Mouse (Mus musculus) limb, embryonic 10.5 days (tissue): Measurements from ENCODE around the gene Inip. TPM values are rescaled to one million over a fixed set of nuclear protein-coding genes. Genes with fewer than 3 reads are reported as not detected.

Experiments
- DNase-seq: peaks from one replicate; pipeline ENCODE4 v3.0.0-alpha.2; 2017; ENCODE audit warnings: low spot score
- H3K27ac ChIP-seq: fragments of 300-500 bp; sonication (generic); 2 replicates; pipeline ENCODE4 v1.5.1; 2016; ENCODE audit warnings: mild to moderate bottlenecking
- H3K27me3 ChIP-seq: fragments of 300-500 bp; sonication (generic); 2 replicates; pipeline ENCODE4 v1.6.1; 2016; ENCODE audit warnings: low read depth, mild to moderate bottlenecking; ENCODE audit not compliant: poor library complexity, severe bottlenecking
- H3K36me3 ChIP-seq: fragments of 300-500 bp; sonication (generic); 2 replicates; pipeline ENCODE4 v1.6.1; 2016; ENCODE audit warnings: mild to moderate bottlenecking, moderate library complexity
- H3K4me1 ChIP-seq: fragments of 300-500 bp; sonication (generic); 2 replicates; pipeline ENCODE4 v1.6.1; 2016
- H3K4me3 ChIP-seq: fragments of 300-500 bp; sonication (generic); 2 replicates; pipeline ENCODE4 v1.5.1; 2016; ENCODE audit warnings: mild to moderate bottlenecking, moderate library complexity
- H3K9me3 ChIP-seq: fragments of 300-500 bp; sonication (generic); replicated peaks from 2 replicates; pipeline ENCODE4 v1.6.1; 2016; ENCODE audit warnings: mild to moderate bottlenecking
- WGBS: fragments of 180-500 bp; shearing (Covaris S2); methylation state at CpG from one replicate; pipeline ENCODE4 v1.1.7; 2016; 5-methylcytosine and 5-hydroxymethylcytosine counted together
- polyA plus RNA-seq: library from polyadenylated mRNA; unstranded; fragments of >200 nt; fragmentation: Nextera tagmentation; extraction: Ambion mirVana; gene quantifications from 2 replicates; pipeline ENCODE4 v1.2.1, GENCODE M21; 2016

Inip gene
- polyA plus RNA-seq, 1 experiment from 2014 or later: 88.9 TPM

DNA sequence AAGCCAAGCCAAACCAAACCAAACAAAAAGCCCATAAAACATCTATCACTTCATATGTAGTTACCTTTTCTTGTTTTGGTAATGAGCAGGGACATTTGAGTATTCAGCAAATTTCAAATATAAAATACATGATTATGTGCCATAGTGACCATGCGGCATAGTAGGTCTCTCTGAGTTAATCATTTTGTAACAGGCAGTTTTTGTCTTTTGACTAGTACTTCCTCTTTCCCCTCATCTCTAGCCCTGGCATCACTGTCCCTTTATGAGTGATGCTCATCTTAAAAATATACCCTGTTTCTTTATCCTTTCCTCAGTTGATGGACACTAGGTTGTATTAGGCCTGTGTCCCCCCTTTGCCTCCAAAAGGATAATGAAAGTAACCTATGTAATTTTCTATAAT, 20.1 kb upstream of the Inip start:
- no peak overlapping the region for H3K27ac ChIP-seq
- H3K9me3 ChIP-seq: no peaks in the 10 kb centered on the region
- peaks cover 13% of the 10 kb centered on the region for H3K4me1 ChIP-seq
- WGBS: 95% methylated on average over 1 of the region's 1 CpGs
- no peaks in the 10 kb centered on the region for H3K27me3 ChIP-seq
- H3K36me3 ChIP-seq: no peaks in the 10 kb centered on the region
- no peak for DNase-seq
- no peak overlapping the region for H3K4me3 ChIP-seq

DNA sequence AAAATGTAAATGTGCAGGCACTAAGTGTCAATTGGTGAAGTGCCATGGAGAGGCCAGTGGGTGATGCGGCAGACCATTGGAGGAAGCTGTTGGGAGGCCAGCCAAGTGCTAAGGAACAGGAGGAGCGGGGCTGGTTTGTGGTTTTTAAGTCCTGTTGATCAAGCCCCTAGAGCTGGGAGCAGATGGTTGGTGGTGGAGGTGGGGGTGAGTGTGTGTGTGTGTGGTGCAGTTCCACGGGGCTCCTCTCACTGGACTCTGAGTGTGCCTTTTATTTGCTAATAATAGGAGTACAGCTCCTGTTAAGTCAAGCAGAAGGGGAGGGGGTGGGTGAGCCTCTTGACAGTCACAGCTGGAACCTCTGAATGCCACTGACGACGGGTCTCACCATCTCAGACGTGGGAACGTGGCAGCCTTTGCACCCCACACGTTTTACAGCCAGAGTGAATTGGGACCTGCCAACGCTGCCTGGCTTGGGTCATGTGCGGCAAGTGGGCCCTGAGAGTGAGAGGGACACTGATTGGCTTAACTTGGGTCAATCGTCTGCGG, 18.2 kb upstream of the Inip start:
- WGBS: 70% methylated on average over 12 of the region's 12 CpGs
- H3K4me3 ChIP-seq: no peak overlapping the region
- no peak for DNase-seq
- H3K4me1 ChIP-seq: peaks cover 13% of the 10 kb centered on the region
- H3K36me3 ChIP-seq: no peaks in the 10 kb centered on the region
- H3K27me3 ChIP-seq: no peaks in the 10 kb centered on the region
- no peaks in the 10 kb centered on the region for H3K9me3 ChIP-seq
- no peak overlapping the region for H3K27ac ChIP-seq

DNA sequence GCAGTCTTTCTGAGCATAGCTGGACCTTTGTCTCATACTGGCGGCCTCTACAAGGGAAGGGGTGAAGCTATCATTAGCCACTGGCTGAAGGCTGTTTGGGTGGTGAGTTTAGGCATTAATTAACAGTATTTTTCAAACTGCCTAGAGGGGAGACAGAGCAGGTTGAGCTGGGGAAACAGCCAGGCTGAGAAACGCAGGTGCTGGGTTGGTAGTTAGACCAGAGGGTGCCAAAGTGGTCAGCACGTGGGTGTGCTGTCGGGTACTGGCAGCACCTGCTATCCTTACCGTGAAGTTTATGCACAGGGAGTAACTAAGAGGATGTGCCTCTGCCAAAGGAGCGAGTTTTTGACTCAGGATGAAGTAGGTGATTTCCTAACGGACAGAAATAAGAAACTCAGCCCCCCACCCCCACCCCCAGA, 17.7 kb upstream of the Inip start:
- H3K36me3 ChIP-seq: no peaks in the 10 kb centered on the region
- H3K4me3 ChIP-seq: no peak overlapping the region
- no peaks in the 10 kb centered on the region for H3K9me3 ChIP-seq
- peaks cover 13% of the 10 kb centered on the region for H3K4me1 ChIP-seq
- 74% methylated on average over 7 of the region's 7 CpGs for WGBS
- H3K27me3 ChIP-seq: no peaks in the 10 kb centered on the region
- no peak for DNase-seq
- H3K27ac ChIP-seq: no peak overlapping the region

DNA sequence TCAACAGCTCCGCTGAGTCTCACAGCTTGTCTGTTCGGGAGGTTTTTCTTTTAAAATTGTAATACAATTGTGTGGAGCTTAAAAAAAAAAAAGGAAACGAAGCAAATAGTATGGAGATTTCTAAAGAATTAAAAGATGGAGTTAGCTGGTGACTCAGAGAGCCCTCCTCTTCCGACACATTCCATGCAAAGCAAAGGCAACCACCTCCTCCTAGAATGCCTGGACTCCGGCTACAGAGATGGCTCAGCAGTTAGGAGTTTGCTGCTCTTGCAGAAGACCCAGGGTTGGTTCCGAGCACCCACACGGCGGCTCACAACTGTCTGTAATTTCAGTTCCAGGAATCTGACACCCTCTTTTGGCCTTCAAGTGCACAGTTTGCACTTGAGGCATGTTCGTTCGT, 17.1 kb upstream of the Inip start:
- Histone ChIP-seq H3K4me3 (no peak overlapping the region), H3K9me3 (no peaks in the 10 kb centered on the region), H3K27ac (no peak overlapping the region), H3K36me3 (no peaks in the 10 kb centered on the region), H3K27me3 (no peaks in the 10 kb centered on the region), H3K4me1 (peaks cover 13% of the 10 kb centered on the region)
- 90% methylated on average over 10 of the region's 10 CpGs for WGBS
- DNase-seq: no peak

DNA sequence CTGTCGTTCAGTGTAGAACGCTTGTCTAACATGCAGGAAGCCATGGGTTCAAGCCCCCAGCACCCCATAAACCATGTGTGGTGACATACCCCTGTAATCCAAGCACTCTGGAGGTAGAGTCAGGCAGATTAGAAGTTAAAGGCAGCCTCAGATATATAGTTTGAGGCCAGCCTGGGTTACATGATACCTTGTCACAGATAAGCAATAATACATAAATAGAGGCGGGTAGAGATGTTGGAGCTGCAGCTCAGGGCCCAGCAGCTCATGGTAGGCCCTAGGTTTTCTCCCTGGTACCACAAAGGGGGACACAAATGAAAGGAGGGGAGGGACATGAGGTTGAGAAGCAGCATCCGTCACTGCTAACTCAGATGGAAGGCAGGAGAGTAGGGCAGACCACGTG, 16.4 kb upstream of the Inip start:
- Histone ChIP-seq H3K4me1 (peaks cover 13% of the 10 kb centered on the region), H3K27me3 (no peaks in the 10 kb centered on the region), H3K9me3 (no peaks in the 10 kb centered on the region), H3K4me3 (no peak overlapping the region), H3K36me3 (no peaks in the 10 kb centered on the region), H3K27ac (no peak overlapping the region)
- no peak for DNase-seq
- WGBS: 67% methylated on average over 5 of the region's 5 CpGs

DNA sequence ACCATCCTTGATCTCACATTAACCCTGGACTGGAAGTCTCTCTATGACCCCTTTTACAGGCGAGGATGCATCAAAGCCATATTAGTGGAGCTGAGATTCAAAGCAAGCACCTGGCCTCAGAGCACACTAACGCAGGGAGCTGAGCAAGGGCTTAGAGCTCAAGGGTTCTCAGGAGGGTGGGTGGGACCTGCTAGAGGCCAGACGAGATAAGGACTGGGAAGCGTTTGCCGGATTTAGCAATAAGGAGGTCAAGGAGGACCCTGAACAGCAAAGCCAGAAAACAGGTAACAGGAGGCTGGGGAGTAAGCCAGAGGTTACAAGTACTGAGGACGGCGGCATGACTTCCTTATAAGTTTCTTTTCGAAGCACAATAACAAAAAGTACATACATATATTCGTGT, 15.1 kb upstream of the Inip start:
- Histone ChIP-seq H3K9me3 (no peaks in the 10 kb centered on the region), H3K36me3 (no peaks in the 10 kb centered on the region), H3K27ac (no peak overlapping the region), H3K4me3 (no peak overlapping the region), H3K27me3 (no peaks in the 10 kb centered on the region), H3K4me1 (peaks cover 13% of the 10 kb centered on the region)
- no peak for DNase-seq
- WGBS: 73% methylated on average over 9 of the region's 9 CpGs

DNA sequence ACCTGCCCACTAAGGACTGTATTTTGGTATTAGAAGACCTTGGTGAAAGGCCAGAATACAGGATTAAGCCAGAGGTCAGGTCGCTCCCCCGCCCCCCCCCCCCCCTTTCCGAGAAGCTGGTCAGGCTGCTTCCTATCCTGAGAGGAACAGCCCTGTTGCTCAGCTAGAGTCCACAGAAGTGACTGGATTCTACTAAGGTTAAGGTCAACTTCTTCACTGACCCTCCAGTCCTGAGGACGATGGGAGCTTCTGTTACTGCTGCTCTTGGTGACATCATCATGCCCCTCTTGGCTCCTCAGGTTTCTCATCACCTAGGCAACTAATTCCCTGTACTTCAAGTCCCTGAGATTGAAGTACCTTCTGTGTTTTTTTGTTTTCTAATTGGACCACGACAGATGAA, 14.6 kb upstream of the Inip start:
- H3K36me3 ChIP-seq: no peaks in the 10 kb centered on the region
- H3K4me1 ChIP-seq: peaks cover 13% of the 10 kb centered on the region
- no peak overlapping the region for H3K4me3 ChIP-seq
- no peak overlapping the region for H3K27ac ChIP-seq
- H3K9me3 ChIP-seq: no peaks in the 10 kb centered on the region
- DNase-seq: no peak
- no peaks in the 10 kb centered on the region for H3K27me3 ChIP-seq
- WGBS: 62% methylated on average over 5 of the region's 5 CpGs

DNA sequence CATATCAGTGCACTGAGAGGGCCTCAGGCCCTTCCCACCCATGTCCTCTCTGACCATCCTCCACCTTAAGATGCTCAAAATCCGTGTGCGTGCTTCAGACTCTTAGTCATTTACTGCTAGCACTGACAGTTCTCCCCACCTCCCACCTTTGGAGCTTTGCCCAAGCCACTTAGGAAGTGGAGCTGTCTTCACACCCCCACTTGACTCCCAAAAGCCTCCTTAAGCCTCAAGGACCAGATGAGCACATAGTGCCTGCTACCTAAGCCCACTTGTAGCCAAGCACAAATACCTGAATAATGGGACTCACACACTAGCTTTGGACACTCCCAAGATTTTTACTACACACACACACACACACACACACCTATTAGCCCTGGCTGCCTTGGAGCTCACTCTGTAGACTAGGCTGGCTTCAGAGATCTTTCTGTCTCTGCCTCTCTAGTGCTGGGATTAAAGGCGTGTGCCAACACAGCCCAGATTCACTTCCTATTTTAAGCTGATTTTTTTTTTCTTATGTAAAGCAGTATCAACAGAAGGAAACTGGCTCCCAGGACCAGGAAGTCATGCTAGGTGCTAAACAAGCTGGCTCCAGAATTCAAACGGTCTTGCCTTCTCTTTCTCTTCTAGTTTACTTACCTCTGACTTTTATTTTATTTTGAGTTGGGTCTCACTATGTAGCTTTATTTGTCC, 13.9 kb upstream of the Inip start:
- Histone ChIP-seq H3K4me3 (no peak overlapping the region), H3K4me1 (peaks cover 13% of the 10 kb centered on the region), H3K27ac (no peak overlapping the region), H3K36me3 (no peaks in the 10 kb centered on the region), H3K9me3 (no peaks in the 10 kb centered on the region), H3K27me3 (no peaks in the 10 kb centered on the region)
- WGBS: 91% methylated on average over 4 of the region's 4 CpGs
- DNase-seq: no peak

DNA sequence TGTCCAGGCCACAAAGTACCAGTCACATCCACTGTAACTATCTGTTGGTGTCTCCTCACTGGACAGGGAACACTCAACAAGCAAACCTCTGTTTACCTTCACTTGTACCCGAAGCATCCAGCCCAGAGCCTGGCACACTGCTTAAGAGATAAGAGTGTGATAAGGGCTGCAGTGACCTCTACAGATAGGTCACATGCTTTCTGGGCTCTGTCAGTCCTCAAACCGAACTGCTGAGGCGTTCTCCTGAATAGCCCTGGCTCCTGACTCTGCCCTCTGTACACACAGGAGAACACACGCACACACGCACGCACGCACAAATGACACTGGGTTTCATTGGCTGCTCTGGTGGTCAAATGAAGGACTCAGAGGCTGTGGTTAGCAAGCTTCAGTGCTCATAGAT, 12.7 kb upstream of the Inip start:
- WGBS: 74% methylated on average over 7 of the region's 7 CpGs
- Histone ChIP-seq H3K9me3 (no peaks in the 10 kb centered on the region), H3K4me1 (peaks cover 8% of the 10 kb centered on the region), H3K4me3 (no peak overlapping the region), H3K27me3 (no peaks in the 10 kb centered on the region), H3K27ac (no peak overlapping the region), H3K36me3 (no peaks in the 10 kb centered on the region)
- no peak for DNase-seq

DNA sequence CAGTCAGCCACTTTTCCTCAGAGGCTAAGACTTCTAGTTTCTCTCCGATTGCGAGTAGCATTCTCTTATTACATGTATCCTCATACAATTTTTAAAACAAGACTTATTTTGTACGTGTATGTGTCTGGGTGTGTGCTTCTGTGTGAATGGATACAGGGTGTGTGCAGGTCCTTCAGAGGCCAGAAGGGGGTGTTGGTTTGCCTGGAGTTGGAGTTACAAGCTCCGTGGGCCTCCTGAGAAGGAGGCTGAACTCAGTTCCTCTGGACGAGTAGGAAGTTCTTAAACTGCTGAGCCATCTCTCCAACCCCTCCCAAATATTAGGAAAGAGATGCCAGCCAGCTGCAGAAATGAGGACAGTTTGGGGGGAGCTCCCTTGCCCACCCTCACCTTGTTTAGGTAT, 7.0 kb upstream of the Inip start:
- H3K27ac ChIP-seq: no peak overlapping the region
- 77% methylated on average over 5 of the region's 5 CpGs for WGBS
- H3K4me1 ChIP-seq: peaks cover 14% of the 10 kb centered on the region
- H3K27me3 ChIP-seq: no peaks in the 10 kb centered on the region
- H3K36me3 ChIP-seq: no peaks in the 10 kb centered on the region
- no peak for DNase-seq
- H3K4me3 ChIP-seq: no peak overlapping the region
- no peaks in the 10 kb centered on the region for H3K9me3 ChIP-seq

DNA sequence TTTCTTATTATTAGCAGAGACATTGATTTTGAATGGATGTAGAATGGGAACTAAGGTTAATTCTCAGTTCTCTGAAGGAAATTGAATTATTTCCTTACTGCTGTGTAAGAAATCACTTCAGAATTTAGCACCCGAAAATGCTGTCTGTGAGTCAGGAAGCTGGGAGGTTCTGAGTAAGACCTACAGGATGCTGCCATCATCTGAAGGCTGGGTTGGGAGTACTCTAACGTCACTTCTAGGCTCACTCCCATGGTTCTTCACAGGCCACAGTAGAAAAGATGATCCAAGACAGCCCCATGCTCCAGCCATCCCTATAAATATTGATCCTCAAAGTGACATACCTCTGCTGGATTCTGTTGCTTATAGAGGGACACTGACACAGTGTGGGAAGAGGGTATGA, 6.1 kb upstream of the Inip start:
- H3K27ac ChIP-seq: no peak overlapping the region
- no peak overlapping the region for H3K4me3 ChIP-seq
- no peaks in the 10 kb centered on the region for H3K36me3 ChIP-seq
- no peak for DNase-seq
- 63% methylated on average over 2 of the region's 2 CpGs for WGBS
- no peaks in the 10 kb centered on the region for H3K27me3 ChIP-seq
- H3K4me1 ChIP-seq: peaks cover 14% of the 10 kb centered on the region
- no peaks in the 10 kb centered on the region for H3K9me3 ChIP-seq

DNA sequence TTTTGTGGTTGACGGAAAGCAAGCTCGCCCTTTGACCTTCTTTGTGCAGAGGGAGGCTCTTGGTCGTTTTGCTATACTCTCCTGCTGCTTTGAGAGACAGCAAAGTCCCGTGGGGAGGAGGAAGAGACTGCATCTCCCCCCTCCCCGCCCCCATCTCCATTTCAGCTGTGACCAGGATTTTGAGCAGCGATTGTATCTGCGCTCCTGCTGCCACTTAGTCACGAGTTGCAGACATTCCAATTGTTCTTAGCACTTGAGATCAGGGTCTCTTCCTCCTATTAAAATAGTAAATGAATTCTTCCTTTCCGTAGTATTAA, 5.4 kb upstream of the Inip start:
- 7% methylated on average over 9 of the region's 9 CpGs for WGBS
- peak overlapping the region; percentile 71 for H3K4me3 ChIP-seq

DNA sequence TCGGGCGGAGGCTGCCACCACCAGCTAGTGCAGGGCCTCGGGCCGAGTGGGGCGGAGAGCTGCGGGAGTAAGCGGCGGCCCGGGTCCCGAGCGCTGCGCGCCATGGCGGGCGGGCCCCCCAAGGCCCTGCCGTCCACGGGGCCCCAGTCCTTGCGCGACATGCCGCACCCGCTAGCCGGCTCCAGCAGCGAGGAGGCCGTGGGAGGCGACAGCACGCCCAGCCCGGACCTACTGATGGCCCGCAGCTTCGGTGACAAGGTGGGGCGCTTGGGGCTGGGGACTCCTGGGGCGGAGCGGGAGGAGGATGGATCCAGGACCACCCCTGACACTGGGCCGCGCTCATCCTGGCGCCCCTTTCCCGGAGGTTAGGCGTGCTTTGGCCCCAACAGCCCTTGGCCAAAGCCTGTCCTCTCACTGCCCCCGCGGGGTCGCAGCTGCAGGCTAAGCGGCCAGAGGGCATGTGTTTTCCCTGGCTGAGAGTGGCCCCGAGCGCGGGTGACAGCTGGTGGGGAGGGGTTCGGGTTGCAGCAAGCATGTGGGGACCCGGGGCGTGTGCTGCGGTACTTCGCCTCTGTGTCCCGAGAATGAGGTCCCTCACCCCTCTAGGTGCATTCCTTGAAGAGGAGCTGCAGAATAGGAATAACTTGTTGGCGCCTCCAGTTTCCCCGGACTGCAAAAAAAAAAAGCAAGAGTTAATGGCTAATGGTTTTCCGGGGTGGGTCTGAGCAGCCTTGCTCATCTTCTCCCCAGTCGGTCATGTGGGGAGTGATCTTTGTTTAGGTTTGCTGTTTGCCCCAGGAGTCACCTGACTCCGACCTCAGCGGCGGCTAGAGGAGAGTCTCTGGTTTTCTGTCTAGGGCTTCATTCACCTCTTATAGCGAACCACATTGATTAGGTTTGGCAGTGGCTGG, 4.8 kb upstream of the Inip start:
- H3K36me3 ChIP-seq: no peaks in the 10 kb centered on the region
- H3K4me1 ChIP-seq: peaks cover 14% of the 10 kb centered on the region
- H3K4me3 ChIP-seq: peak overlapping the region; percentile 71
- WGBS: under 1% methylated on average over 57 of the region's 58 CpGs
- peak; percentile 68 for DNase-seq
- H3K27ac ChIP-seq: peak overlapping the region; percentile 89
- H3K9me3 ChIP-seq: no peaks in the 10 kb centered on the region
- 0 out of 2 replicates have a peak, but pooled peaks cover 4% of the 10 kb centered on the region for H3K27me3 ChIP-seq

More for the DNA sequence above, 5.4 kb upstream of the Inip start:
- Histone ChIP-seq H3K36me3 (no peaks in the 10 kb centered on the region), H3K27ac (peak overlapping the region; percentile 89; the same call in 1 of the 2 replicates), H3K9me3 (no peaks in the 10 kb centered on the region), H3K4me1 (peaks cover 14% of the 10 kb centered on the region), H3K27me3 (0 out of 2 replicates have a peak, but pooled peaks cover 4% of the 10 kb centered on the region)
- DNase-seq: no peak
